Mouse (Mus musculus) hindbrain, embryonic 12.5 days (tissue): ENCODE measurements at regions not wholly inside any gene's neighbourhood (a gene's known extent, or its start where the extent isn't known, plus 50 kb on each side); places are given as distances from the start of the nearest gene placed in this dataset.

Source experiments
- ATAC-seq: fragments of 200-750 bp; cut with Nextera tagmentation; 2 replicates; pipeline ENCODE4 v1.8.0; 2017; ENCODE audit warnings: moderate TSS enrichment; ENCODE audit not compliant: low FRiP score
- H3K27ac ChIP-seq: fragments of 300-500 bp; sonication (generic); 2 replicates; pipeline ENCODE4 v1.5.1; 2016; ENCODE audit warnings: mild to moderate bottlenecking
- H3K27me3 ChIP-seq: fragments of 300-500 bp; sonication (generic); 2 replicates; pipeline ENCODE4 v1.6.1; 2016; ENCODE audit warnings: mild to moderate bottlenecking
- H3K36me3 ChIP-seq: fragments of 300-500 bp; sonication (generic); 2 replicates; pipeline ENCODE4 v1.6.1; 2016; ENCODE audit warnings: mild to moderate bottlenecking
- H3K4me1 ChIP-seq: fragments of 300-500 bp; sonication (generic); 2 replicates; pipeline ENCODE4 v1.6.1; 2016
- H3K4me2 ChIP-seq: fragments of 300-500 bp; sonication (generic); replicated peaks from 2 replicates; pipeline ENCODE4 v1.6.1; 2016; ENCODE audit warnings: mild to moderate bottlenecking
- H3K4me3 ChIP-seq: fragments of 300-500 bp; sonication (generic); 2 replicates; pipeline ENCODE4 v1.5.1; 2016; ENCODE audit warnings: mild to moderate bottlenecking
- H3K9ac ChIP-seq: fragments of 300-500 bp; sonication (generic); 2 replicates; pipeline ENCODE4 v1.6.1; 2016; ENCODE audit warnings: mild to moderate bottlenecking, moderate library complexity
- H3K9me3 ChIP-seq: fragments of 300-500 bp; sonication (generic); replicated peaks from 2 replicates; pipeline ENCODE4 v1.6.1; 2016; ENCODE audit warnings: mild to moderate bottlenecking
- WGBS: fragments of 180-500 bp; shearing (Covaris S2); methylation state at CpG from one replicate; pipeline ENCODE4 v1.1.7; 2016; 5-methylcytosine and 5-hydroxymethylcytosine counted together

GRCm38 (mm10) chr8:60790453-60790852, 99.8 kb upstream of the Hpf1 start:
- H3K36me3 ChIP-seq = no peaks in the 10 kb centered on the region
- ATAC-seq = no peak
- H3K9me3 ChIP-seq = no peaks in the 10 kb centered on the region
- H3K27ac ChIP-seq = no peak overlapping the region
- no peak overlapping the region for H3K4me2 ChIP-seq
- H3K4me3 ChIP-seq = no peak overlapping the region
- no peak overlapping the region for H3K9ac ChIP-seq
- H3K4me1 ChIP-seq = no peaks in the 10 kb centered on the region
- WGBS = 87% methylated on average over 3 of the region's 3 CpGs
- no peaks in the 10 kb centered on the region for H3K27me3 ChIP-seq

- H3K27ac ChIP-seq = no peak overlapping the region
- no peaks in the 10 kb centered on the region for H3K27me3 ChIP-seq
- H3K4me2 ChIP-seq = no peak overlapping the region
- ATAC-seq = no peak
- no peak overlapping the region for H3K9ac ChIP-seq
- no peak overlapping the region for H3K4me3 ChIP-seq
- WGBS = 93% methylated on average over 1 of the region's 1 CpGs
- no peaks in the 10 kb centered on the region for H3K36me3 ChIP-seq
- no peaks in the 10 kb centered on the region for H3K9me3 ChIP-seq
- H3K4me1 ChIP-seq = no peaks in the 10 kb centered on the region
Measured at GRCm38 (mm10) chr8:60792518-60792917, 97.7 kb upstream of the Hpf1 start.

- no peak for ATAC-seq
- 95% methylated on average over 4 of the region's 4 CpGs for WGBS
Measured at GRCm38 (mm10) chr8:60804787-60805186, 85.4 kb upstream of the Hpf1 start.

GRCm38 (mm10) chr8:60806772-60807171, 83.4 kb upstream of the Hpf1 start:
- no peak for ATAC-seq
- no peaks in the 10 kb centered on the region for H3K9me3 ChIP-seq
- H3K27ac ChIP-seq = no peak overlapping the region
- 0 out of 2 replicates have a peak, but pooled peaks cover 4% of the 10 kb centered on the region for H3K4me1 ChIP-seq
- H3K4me2 ChIP-seq = no peak overlapping the region
- H3K36me3 ChIP-seq = no peaks in the 10 kb centered on the region
- H3K27me3 ChIP-seq = no peaks in the 10 kb centered on the region
- 89% methylated on average over 3 of the region's 3 CpGs for WGBS
- no peak overlapping the region for H3K9ac ChIP-seq
- H3K4me3 ChIP-seq = no peak overlapping the region

More at GRCm38 (mm10) chr8:60804787-60805186, 85.4 kb upstream of the Hpf1 start:
- no peaks in the 10 kb centered on the region for H3K27me3 ChIP-seq
- no peaks in the 10 kb centered on the region for H3K4me1 ChIP-seq
- H3K27ac ChIP-seq = no peak overlapping the region
- no peaks in the 10 kb centered on the region for H3K9me3 ChIP-seq
- no peaks in the 10 kb centered on the region for H3K36me3 ChIP-seq
- no peak overlapping the region for H3K4me2 ChIP-seq
- no peak overlapping the region for H3K9ac ChIP-seq
- no peak overlapping the region for H3K4me3 ChIP-seq

GRCm38 (mm10) chr8:60809806-60810205, 80.4 kb upstream of the Hpf1 start:
- H3K9me3 ChIP-seq = no peaks in the 10 kb centered on the region
- H3K27me3 ChIP-seq = no peaks in the 10 kb centered on the region
- H3K36me3 ChIP-seq = no peaks in the 10 kb centered on the region
- no peak overlapping the region for H3K27ac ChIP-seq
- 0 out of 2 replicates have a peak, but pooled peaks cover 4% of the 10 kb centered on the region for H3K4me1 ChIP-seq
- no peak overlapping the region for H3K4me3 ChIP-seq
- H3K4me2 ChIP-seq = no peak overlapping the region
- ATAC-seq = no peak
- no peak overlapping the region for H3K9ac ChIP-seq
- 100% methylated on average over 1 of the region's 1 CpGs for WGBS

GRCm38 (mm10) chr8:60810955-60811354, 79.3 kb upstream of the Hpf1 start:
- Histone ChIP-seq H3K27me3 (no peaks in the 10 kb centered on the region), H3K4me2 (no peak overlapping the region), H3K9me3 (no peaks in the 10 kb centered on the region), H3K9ac (no peak overlapping the region), H3K36me3 (no peaks in the 10 kb centered on the region), H3K4me3 (no peak overlapping the region), H3K4me1 (0 out of 2 replicates have a peak, but pooled peaks cover 4% of the 10 kb centered on the region), H3K27ac (no peak overlapping the region)
- WGBS = 31% methylated on average over 4 of the region's 4 CpGs
- ATAC-seq = peak; percentile 76

GRCm38 (mm10) chr8:60825676-60826442, 64.4 kb upstream of the Hpf1 start:
- Histone ChIP-seq H3K9me3 (no peaks in the 10 kb centered on the region), H3K27ac (no peak overlapping the region), H3K4me2 (no peak overlapping the region), H3K4me1 (no peaks in the 10 kb centered on the region), H3K27me3 (no peaks in the 10 kb centered on the region), H3K36me3 (no peaks in the 10 kb centered on the region), H3K9ac (no peak overlapping the region), H3K4me3 (no peak overlapping the region)
- ATAC-seq = no peak
- 49% methylated on average over 11 of the region's 11 CpGs for WGBS

- ATAC-seq = no peak
- Histone ChIP-seq H3K4me1 (no peaks in the 10 kb centered on the region), H3K27me3 (no peaks in the 10 kb centered on the region), H3K36me3 (no peaks in the 10 kb centered on the region), H3K4me3 (no peak overlapping the region), H3K4me2 (no peak overlapping the region), H3K9ac (no peak overlapping the region), H3K27ac (no peak overlapping the region), H3K9me3 (no peaks in the 10 kb centered on the region)
- 91% methylated on average over 8 of the region's 8 CpGs for WGBS
Measured at GRCm38 (mm10) chr8:60827241-60827640, 63.0 kb upstream of the Hpf1 start.

- Histone ChIP-seq H3K4me3 (no peak overlapping the region), H3K4me2 (no peak overlapping the region), H3K27ac (no peak overlapping the region), H3K9ac (no peak overlapping the region), H3K4me1 (no peaks in the 10 kb centered on the region), H3K9me3 (no peaks in the 10 kb centered on the region), H3K27me3 (no peaks in the 10 kb centered on the region), H3K36me3 (no peaks in the 10 kb centered on the region)
- ATAC-seq = no peak
- WGBS = 93% methylated on average over 4 of the region's 4 CpGs
Measured at GRCm38 (mm10) chr8:60829093-60829492, 61.1 kb upstream of the Hpf1 start.

GRCm38 (mm10) chr8:60830556-60830955, 59.7 kb upstream of the Hpf1 start:
- no peak for ATAC-seq
- no peaks in the 10 kb centered on the region for H3K4me1 ChIP-seq
- H3K9ac ChIP-seq = no peak overlapping the region
- H3K4me2 ChIP-seq = no peak overlapping the region
- H3K27me3 ChIP-seq = no peaks in the 10 kb centered on the region
- no peaks in the 10 kb centered on the region for H3K36me3 ChIP-seq
- H3K9me3 ChIP-seq = no peaks in the 10 kb centered on the region
- H3K4me3 ChIP-seq = no peak overlapping the region
- WGBS = 78% methylated on average over 1 of the region's 1 CpGs
- H3K27ac ChIP-seq = no peak overlapping the region

GRCm38 (mm10) chr8:60838526-60838925, 51.7 kb upstream of the Hpf1 start:
- no peaks in the 10 kb centered on the region for H3K36me3 ChIP-seq
- H3K4me1 ChIP-seq = no peaks in the 10 kb centered on the region
- H3K4me2 ChIP-seq = no peak overlapping the region
- 12% methylated on average over 3 of the region's 3 CpGs for WGBS
- no peaks in the 10 kb centered on the region for H3K27me3 ChIP-seq
- no peak for ATAC-seq
- H3K4me3 ChIP-seq = no peak overlapping the region
- H3K9ac ChIP-seq = no peak overlapping the region
- H3K9me3 ChIP-seq = no peaks in the 10 kb centered on the region
- H3K27ac ChIP-seq = no peak overlapping the region
